Mouse (Mus musculus) lung, postnatal 0 days (tissue): ENCODE measurements around the gene Mllt10.

Source experiments
- CTCF ChIP-seq: IDR thresholded peaks from 2 replicates; pipeline ENCODE4 v1.5.1; 2016; ENCODE audit warnings: antibody characterized with exemption, mild to moderate bottlenecking
- EP300 ChIP-seq: IDR thresholded peaks from 2 replicates; pipeline ENCODE4 v1.6.1; 2016; ENCODE audit warnings: antibody characterized with exemption, mild to moderate bottlenecking, control low read depth

- TF ChIP-seq CTCF (no peak), EP300 (no peak)
These were observed 110.5 kb downstream of the Mllt10 start for GRCm38 (mm10) chr2:18165511-18165910.
